Mouse (Mus musculus): Measurements from ENCODE around the gene Fis1. TPM values are rescaled to one million over a fixed set of nuclear protein-coding genes. Genes with fewer than 3 reads are reported as not detected.

Fis1 gene
- 100 to 1,000 TPM; 204 to 262 TPM for polyA plus RNA-seq (2017; shearing (Covaris generic))

GRCm38 (mm10) chr5:136953015-136953414 lies at the start of gene Fis1:
TSS of gene Fis1 (plus strand) at chr5:136953275.

GRCm38 (mm10) chr5:136907991-136908857 lies 44.9 kb upstream of the Fis1 start, which contains the start of gene Ift22:
TSS of gene Ift22 (plus strand) at chr5:136908150.

GRCm38 (mm10) chr5:136966331-136966730 lies 13.3 kb downstream of the Fis1 start, which contains the start of gene Cldn15:
TSS of gene Cldn15 (plus strand) at chr5:136966616.

GRCm38 (mm10) chr5:136986695-136987137 lies 33.6 kb downstream of the Fis1 start, which contains the start of gene Plod3:
TSS of gene Plod3 (plus strand) at chr5:136987019.

GRCm38 (mm10) chr5:136987934-136988271 lies 34.8 kb downstream of the Fis1 start, which contains the start of gene Znhit1:
TSS of gene Znhit1 (minus strand) at chr5:136988021.

Other genes with a start within 250 kb of the Fis1 start
- gene Col26a1, start 70.1 kb upstream of the Fis1 start, polyA plus RNA-seq (2017; shearing (Covaris generic)) = 1 to 10 TPM in 1 of 2 experiments, under 1 TPM in 1; 0.76 to 6.1 TPM
- 1 to 10 TPM; 7.7 to 9.2 TPM for gene Ift22, start 45.1 kb upstream of the Fis1 start, polyA plus RNA-seq (2017; shearing (Covaris generic))
- not detected for gene Cldn15, start 13.3 kb downstream of the Fis1 start, polyA plus RNA-seq (2017; shearing (Covaris generic))
- 10 to 100 TPM in 1 of 2 experiments, 1 to 10 TPM in 1; 9.8 to 16.2 TPM for gene Plod3, start 33.7 kb downstream of the Fis1 start, polyA plus RNA-seq (2017; shearing (Covaris generic))
- 10 to 100 TPM; 41.9 to 59.2 TPM for gene Znhit1, start 34.7 kb downstream of the Fis1 start, polyA plus RNA-seq (2017; shearing (Covaris generic))
- gene Vgf, start 73.1 kb downstream of the Fis1 start, polyA plus RNA-seq (2017; shearing (Covaris generic)) = not detected
- 10 to 100 TPM; 71.3 to 86.8 TPM for gene Ap1s1, start 92.9 kb downstream of the Fis1 start, polyA plus RNA-seq (2017; shearing (Covaris generic))
- gene Serpine1, start 119.0 kb downstream of the Fis1 start, polyA plus RNA-seq (2017; shearing (Covaris generic)) = 1 to 10 TPM in 1 of 2 experiments, under 1 TPM in 1; 0.14 to 1.6 TPM
- gene Trim56, start 162.9 kb downstream of the Fis1 start, polyA plus RNA-seq (2017; shearing (Covaris generic)) = 10 to 100 TPM; 11.7 to 16.4 TPM
- under 1 TPM in 1 of 2 experiments, not detected in 1; 0.93 TPM for gene Muc3, start 196.0 kb downstream of the Fis1 start, polyA plus RNA-seq (2017; shearing (Covaris generic))